Mouse (Mus musculus) testis, adult 2 months (tissue): Measurements from ENCODE around the gene Ube2t.

ENCODE experiments used
- CTCF ChIP-seq: fragments of 200-500 bp; IDR thresholded peaks from 2 replicates; pipeline ENCODE4 v1.5.1; 2012; ENCODE audit warnings: low read depth, mild to moderate bottlenecking, inconsistent platforms, low read length, moderate library complexity; ENCODE audit not compliant: control insufficient read depth, insufficient read depth, insufficient replicate concordance
- POLR2A ChIP-seq: fragments of 200-500 bp; IDR thresholded peaks from 2 replicates; pipeline ENCODE4 v1.6.1; 2012; ENCODE audit warnings: low read depth, mild to moderate bottlenecking, inconsistent platforms, low read length, moderate library complexity; ENCODE audit not compliant: control insufficient read depth

GRCm38 (mm10) chr1:135005696-135006095 lies 43.3 kb downstream of the Ube2t start:
- TF ChIP-seq CTCF, result no peak
- TF ChIP-seq POLR2A, result no peak
